Mouse (Mus musculus) splenic B cell, adult 2 months (primary cell): ENCODE data around the gene Ap5s1.

Experiments used
- DNase-seq: peaks from one replicate; pipeline ENCODE4 v3.0.0-alpha.2; 2011; ENCODE audit warnings: low read depth, low spot score
- H3K27me3 ChIP-seq: 2 replicates; pipeline ENCODE4 v1.6.1; 2012; ENCODE audit warnings: mild to moderate bottlenecking, low read length, moderate library complexity, mixed read lengths; ENCODE audit not compliant: control insufficient read depth, poor library complexity, insufficient read depth, severe bottlenecking
- H3K36me3 ChIP-seq: 2 replicates; pipeline ENCODE4 v1.6.1; 2012; ENCODE audit warnings: mild to moderate bottlenecking, low read length, moderate library complexity, mixed read lengths; ENCODE audit not compliant: control insufficient read depth, poor library complexity, insufficient read depth, severe bottlenecking

Gene Ap5s1

GRCm38 (mm10) chr2:131201262-131201661 lies 5.6 kb upstream of the Ap5s1 start:
- no peak for DNase-seq
- H3K27me3 ChIP-seq: no peaks in the 10 kb centered on the region
- H3K36me3 ChIP-seq: peaks cover 8% of the 10 kb centered on the region; the same call in 1 of the 2 replicates

- H3K36me3 ChIP-seq: peaks cover 3% of the 10 kb centered on the region; the same call in 1 of the 2 replicates
- no peaks in the 10 kb centered on the region for H3K27me3 ChIP-seq
- no peak for DNase-seq
Observed at GRCm38 (mm10) chr2:131203816-131204409, 3.0 kb upstream of the Ap5s1 start.

- Histone ChIP-seq H3K27me3 (no peaks in the 10 kb centered on the region), H3K36me3 (no peaks in the 10 kb centered on the region)
- peak; percentile 22 for DNase-seq
Observed at GRCm38 (mm10) chr2:131204410-131204981, 2.4 kb upstream of the Ap5s1 start.

- DNase-seq: no peak
- Histone ChIP-seq H3K27me3 (no peaks in the 10 kb centered on the region), H3K36me3 (no peaks in the 10 kb centered on the region)
Observed at GRCm38 (mm10) chr2:131205521-131206182, 1.2 kb upstream of the Ap5s1 start.

- H3K36me3 ChIP-seq: no peaks in the 10 kb centered on the region; the same call in 1 of the 2 replicates
- no peak for DNase-seq
Observed at GRCm38 (mm10) chr2:131208356-131208755, 1.5 kb downstream of the Ap5s1 start.

GRCm38 (mm10) chr2:131209125-131209795 lies 2.4 kb downstream of the Ap5s1 start:
- H3K27me3 ChIP-seq: no peaks in the 10 kb centered on the region
- DNase-seq: no peak
- no peaks in the 10 kb centered on the region; the same call in 1 of the 2 replicates for H3K36me3 ChIP-seq

More at GRCm38 (mm10) chr2:131208356-131208755, 1.5 kb downstream of the Ap5s1 start:
- no peaks in the 10 kb centered on the region for H3K27me3 ChIP-seq

- DNase-seq: peak; percentile 95
- H3K36me3 ChIP-seq: peaks cover 1% of the 10 kb centered on the region; the same call in 1 of the 2 replicates
- H3K27me3 ChIP-seq: no peaks in the 10 kb centered on the region
Observed at GRCm38 (mm10) chr2:131209969-131210792, 3.3 kb downstream of the Ap5s1 start.

- DNase-seq: no peak
- peaks cover 1% of the 10 kb centered on the region; the same call in 1 of the 2 replicates for H3K36me3 ChIP-seq
- no peaks in the 10 kb centered on the region for H3K27me3 ChIP-seq
Observed at GRCm38 (mm10) chr2:131211026-131211615, 4.2 kb downstream of the Ap5s1 start.

GRCm38 (mm10) chr2:131213773-131214172 lies 6.9 kb downstream of the Ap5s1 start:
- peaks cover 1% of the 10 kb centered on the region; the same call in 1 of the 2 replicates for H3K36me3 ChIP-seq
- no peaks in the 10 kb centered on the region for H3K27me3 ChIP-seq
- no peak for DNase-seq

- DNase-seq: no peak
- H3K27me3 ChIP-seq: no peaks in the 10 kb centered on the region
- H3K36me3 ChIP-seq: peaks cover 1% of the 10 kb centered on the region; the same call in 1 of the 2 replicates
Observed at GRCm38 (mm10) chr2:131215941-131216858, 9.3 kb downstream of the Ap5s1 start.

GRCm38 (mm10) chr2:131220030-131220429 lies 13.2 kb downstream of the Ap5s1 start:
- no peak for DNase-seq
- H3K27me3 ChIP-seq: no peaks in the 10 kb centered on the region

GRCm38 (mm10) chr2:131221853-131222515 lies 15.1 kb downstream of the Ap5s1 start:
- no peaks in the 10 kb centered on the region for H3K36me3 ChIP-seq
- DNase-seq: no peak
- no peaks in the 10 kb centered on the region for H3K27me3 ChIP-seq

More at GRCm38 (mm10) chr2:131220030-131220429, 13.2 kb downstream of the Ap5s1 start:
- no peaks in the 10 kb centered on the region for H3K36me3 ChIP-seq

GRCm38 (mm10) chr2:131222562-131222961 lies 15.7 kb downstream of the Ap5s1 start:
- Histone ChIP-seq H3K27me3 (no peaks in the 10 kb centered on the region), H3K36me3 (no peaks in the 10 kb centered on the region)
- no peak for DNase-seq
